Mouse (Mus musculus) c-Kit-positive CD71-positive TER-119-positive erythroid progenitor cells, embryonic 14.5 days (primary cell): Measurements from ENCODE around the gene Egr4.

Source experiments
- DNase-seq: peaks from one replicate; pipeline ENCODE4 v3.0.0-alpha.2; 2013; ENCODE audit warnings: low spot score

Gene Egr4

DNA sequence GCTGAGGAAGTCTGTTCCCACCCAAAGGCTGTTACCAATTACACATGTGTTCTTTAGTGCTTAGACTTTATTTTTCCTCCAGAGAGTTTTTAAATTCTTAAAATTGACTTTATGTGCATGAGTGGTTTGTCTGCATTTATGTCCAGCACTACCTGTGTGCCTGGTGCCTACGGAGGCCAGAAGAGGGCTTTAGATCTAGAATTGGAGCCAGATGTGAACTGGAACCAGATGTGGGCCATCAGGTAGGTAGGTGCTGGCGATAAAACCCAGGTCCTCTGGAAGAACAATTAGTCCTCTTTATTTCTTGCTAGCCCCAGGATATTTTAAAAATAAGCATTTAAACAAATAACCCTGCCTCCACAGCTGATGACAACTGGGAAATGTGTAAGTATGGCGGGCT lies 21.8 kb downstream of the Egr4 start:
- DNase-seq = no peak

DNA sequence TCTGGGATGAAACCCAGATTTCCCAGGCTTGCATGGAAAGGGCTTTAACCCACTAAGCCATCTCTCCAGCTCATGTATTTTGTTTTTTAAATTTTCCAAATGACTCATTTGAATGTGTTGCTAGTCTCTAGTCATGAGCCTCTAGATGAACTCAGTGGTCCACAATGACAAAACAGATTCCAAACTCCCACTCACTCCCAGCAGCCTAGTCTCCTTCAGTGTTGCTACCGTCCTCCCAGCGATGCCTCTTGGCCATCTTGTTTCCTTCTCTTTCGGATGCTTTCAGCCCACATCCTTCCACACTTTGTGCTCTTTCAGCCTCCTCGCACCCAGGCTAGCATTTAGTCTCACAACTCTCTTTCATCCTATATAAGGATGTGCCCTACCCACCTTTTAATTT lies 23.1 kb downstream of the Egr4 start:
- no peak for DNase-seq

- no peak for DNase-seq
These were observed 23.7 kb downstream of the Egr4 start for GRCm38 (mm10) chr6:85489717-85490116.

DNA sequence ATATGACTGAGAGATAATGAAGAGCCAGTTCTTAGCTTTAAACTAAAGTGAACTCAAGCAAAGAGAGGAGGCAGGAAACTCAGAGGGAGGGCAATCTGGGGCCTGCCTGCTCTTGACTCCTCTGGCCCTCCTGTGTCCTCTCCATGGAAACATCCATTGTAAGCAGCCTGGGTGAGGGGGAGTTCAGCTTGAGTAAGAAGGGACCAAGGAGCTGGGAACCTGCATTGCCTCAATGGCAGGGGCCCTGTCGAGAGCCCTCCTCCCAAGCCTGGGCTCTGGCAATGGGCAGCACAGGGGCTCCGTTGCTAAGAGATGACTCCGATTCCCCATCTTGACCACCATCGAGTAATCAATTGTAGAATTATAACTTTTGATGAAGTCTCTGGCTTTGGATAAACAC lies 24.9 kb downstream of the Egr4 start:
- no peak for DNase-seq

DNA sequence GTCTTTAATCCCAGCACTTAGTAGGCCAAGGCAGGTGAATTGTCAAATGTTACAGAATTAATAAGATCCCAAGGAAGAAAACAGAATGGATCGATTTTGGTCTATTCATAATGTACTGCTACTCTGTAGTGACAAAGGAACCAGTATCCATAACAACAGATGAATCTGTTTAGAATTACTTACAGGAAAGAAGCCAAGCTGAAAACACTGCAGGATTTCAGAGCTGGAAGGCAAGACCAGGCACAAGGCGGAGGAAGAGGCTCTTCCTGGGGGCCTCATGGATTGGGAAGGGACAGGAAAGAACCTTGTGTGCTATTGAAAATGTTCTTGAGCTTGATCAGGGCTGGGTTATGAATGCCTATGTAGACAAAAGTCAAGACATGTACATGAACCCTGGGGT lies 27.7 kb downstream of the Egr4 start:
- no peak for DNase-seq

DNA sequence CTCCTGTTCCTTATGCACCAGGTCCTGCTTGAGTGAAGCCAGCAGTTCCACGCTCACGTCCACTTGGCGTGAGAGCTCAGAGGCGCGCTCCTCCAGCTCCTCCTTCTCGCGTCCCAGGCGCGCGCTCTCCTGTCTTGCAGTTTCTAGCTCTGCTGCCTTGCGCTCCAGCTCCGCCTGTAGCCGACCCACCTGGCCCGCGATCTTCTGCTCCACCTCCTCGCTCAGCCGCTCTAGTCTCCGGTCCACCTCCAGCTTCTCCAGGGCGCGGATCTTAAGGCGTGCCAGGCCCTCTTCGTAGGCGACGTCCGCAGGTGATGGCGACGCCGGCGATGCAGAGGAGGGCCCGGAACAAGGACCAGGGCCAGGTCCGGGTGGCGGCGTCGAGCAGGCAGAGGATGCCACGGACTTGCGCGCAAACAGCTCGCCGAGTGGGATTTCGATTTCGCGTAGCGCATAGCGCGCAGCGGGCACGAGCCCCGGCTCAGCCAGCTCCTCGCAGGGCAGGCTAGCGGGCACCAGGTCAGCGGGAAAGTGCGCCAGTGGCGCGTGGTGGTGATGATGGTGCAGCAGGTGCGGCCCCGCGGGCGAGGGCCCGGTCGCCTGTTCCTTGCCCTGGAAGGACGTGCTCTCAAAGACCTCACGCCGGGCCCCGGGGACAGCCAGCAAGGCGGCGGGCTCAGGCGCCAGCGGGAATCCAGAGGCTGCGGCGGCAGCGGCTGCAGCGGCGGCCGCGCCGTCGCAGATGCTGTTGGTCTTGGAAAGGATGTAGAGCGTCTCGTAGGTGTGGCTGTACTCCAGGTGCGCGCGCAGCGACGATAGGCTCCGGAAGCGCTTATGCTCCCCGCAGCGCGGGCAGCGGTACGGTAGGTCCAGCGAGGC lies 29.3 kb downstream of the Egr4 start:
- no peak for DNase-seq

DNA sequence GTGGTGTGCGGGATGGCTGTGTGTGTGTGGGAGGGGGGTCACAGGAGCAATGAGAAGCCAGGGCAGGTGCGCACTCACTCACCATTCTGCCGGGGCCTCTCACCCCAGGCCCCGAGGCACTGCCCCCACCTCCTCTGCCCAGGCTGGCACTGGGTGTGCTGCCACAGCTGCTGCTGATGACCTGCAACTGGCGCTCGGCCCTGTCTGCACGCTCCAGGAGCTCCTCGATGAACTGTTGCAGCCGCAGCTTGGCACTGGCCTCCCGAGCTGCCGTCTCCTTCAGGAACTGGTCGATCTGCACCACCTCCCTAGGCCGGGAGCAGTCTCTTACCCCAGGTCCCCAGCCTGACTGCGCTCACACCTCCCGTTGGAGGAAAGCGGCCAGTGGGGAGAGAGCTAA lies 32.7 kb downstream of the Egr4 start:
- no peak for DNase-seq

DNA sequence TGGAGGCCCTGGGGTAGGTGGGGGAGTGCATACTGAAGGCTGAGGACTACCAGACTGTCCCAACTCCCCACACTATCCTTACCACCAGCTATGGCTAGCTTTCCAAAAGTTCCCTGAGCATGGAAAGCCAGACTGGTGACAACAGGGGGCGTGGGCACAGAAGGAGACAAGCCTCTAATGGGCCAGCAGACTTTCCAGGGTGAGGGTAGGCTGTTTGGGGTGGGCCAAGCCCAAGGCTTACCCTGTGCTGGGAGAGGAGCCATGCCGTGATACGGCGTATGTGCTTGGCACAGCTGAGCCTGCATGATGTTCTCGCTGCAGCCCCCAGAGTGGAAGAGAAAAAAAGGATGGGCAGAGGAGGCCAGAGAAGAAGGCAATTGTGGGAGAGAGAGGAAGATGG lies 33.4 kb downstream of the Egr4 start:
- no peak for DNase-seq

DNA sequence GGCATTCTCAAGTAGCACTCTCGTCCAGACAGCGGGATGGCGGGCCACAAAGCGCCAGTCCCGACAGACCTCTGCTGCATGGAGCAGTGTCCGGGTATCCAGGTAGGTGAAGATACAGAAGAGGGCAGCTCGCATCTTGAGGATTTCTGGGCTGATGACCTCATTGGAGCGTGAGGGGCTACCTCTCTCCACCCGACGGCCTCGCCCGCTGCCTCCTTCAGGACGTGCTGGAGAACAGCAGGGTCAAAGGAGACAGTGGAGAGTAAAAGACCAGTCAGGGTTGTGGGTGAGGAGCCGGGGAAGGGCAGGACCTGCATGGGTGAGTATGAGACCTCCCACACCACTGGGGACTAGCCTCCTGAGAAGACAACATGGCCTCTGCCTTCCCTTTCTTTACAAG lies 35.0 kb downstream of the Egr4 start:
- no peak for DNase-seq

DNA sequence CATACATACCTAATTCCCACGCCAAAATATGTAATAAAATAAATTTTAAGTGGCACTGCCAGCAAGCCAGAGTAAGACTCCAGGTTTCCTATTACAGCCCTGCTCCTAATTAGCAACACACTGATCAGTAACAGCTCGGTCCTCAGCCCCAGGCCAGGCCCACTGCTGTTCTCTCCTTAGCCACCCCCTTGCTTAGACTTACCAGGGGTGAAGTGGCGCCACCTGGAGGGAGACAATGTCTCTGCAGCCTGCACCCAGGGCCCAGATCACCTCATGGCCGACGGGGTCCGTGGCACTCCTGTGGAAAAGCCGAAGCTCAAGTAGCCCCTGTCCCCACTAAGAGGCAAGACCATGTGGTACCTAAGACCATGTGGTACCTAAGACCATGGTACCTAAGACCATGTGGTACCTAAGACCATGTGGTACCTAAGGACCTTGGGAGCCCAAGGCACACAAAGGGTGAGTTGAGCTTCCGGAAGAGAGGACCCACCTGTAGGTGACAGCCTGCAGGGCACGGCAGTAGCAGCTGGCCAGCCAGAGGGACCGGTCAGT lies 35.9 kb downstream of the Egr4 start:
- no peak for DNase-seq

- DNase-seq = no peak
These were observed 37.8 kb downstream of the Egr4 start for GRCm38 (mm10) chr6:85475581-85475980.

DNA sequence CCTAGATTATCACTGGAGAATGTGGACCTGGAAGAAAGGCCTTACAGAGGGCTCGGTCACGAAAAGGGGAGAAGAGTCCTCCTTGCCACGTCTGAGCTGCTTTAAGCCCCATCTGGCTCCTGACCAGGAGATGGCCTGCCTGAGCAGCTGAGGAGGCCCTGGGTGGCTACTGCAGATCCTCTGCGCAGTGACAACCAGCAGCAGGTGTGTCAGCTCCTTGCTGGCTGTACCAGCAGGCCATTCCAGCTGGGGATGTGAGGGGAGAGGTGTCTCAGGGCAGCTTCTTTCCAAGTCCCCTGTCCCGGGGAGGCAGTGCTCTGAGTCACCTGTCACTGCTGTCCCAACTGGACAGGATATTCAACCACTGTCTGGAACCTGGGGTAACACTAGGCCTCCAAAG lies 40.8 kb downstream of the Egr4 start:
- no peak for DNase-seq

DNA sequence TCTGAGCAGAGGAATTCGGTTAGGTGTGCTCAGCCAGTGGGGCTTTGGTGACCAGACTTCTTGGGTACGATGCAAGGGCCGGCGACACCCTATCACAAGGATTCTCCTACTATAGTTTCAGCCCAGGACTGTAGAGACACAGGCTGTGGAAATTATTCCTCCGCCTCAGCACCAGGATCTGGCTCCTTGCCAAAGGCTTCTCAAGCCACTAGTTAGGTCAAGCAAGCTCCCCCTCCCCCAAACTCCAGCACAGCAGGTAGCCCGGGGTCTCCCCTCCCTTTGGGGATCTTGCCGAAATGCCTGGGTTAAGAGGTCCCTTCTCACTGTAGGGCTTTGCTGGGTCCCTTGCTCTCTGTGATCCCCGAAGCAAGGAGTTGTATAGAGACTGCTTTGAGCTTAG lies 41.4 kb downstream of the Egr4 start:
- no peak for DNase-seq

DNA sequence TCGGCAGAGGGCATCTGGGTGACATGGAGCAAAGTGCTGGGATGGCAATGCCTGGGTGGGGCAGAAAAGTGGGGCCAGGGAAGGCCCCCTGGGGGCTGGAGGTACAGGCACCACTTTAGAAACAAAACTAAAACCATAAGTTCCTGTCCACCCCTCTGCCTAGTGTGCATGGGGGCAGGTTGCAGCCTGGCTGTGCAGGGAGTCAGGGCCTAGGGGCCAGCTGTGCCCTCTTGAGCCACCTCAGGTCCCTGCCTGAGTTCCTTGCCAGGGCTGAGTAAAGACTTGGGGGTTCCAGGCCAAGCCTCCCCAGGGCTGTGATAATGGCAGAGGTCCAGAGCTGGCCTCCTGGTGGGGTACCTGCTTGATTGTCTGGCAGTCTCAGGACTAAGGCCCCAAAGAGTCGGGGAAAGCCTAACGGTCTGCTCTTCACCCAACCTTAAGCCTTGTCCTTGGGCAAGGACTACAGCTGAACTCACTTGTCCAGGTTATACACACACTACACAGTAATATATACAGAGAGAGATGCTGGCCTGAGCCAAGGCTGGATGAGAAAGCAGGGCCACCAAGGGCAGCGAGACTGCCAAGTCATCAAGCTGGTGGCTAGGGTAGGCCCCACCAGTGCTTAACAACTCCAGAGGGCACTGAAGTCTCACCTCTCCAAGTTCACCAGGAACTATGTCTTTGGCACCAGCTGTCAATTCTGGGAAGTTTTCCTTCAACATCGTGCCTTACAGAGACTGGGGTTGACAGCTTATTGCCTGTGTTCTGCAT lies 43.5 kb downstream of the Egr4 start:
- DNase-seq = no peak

DNA sequence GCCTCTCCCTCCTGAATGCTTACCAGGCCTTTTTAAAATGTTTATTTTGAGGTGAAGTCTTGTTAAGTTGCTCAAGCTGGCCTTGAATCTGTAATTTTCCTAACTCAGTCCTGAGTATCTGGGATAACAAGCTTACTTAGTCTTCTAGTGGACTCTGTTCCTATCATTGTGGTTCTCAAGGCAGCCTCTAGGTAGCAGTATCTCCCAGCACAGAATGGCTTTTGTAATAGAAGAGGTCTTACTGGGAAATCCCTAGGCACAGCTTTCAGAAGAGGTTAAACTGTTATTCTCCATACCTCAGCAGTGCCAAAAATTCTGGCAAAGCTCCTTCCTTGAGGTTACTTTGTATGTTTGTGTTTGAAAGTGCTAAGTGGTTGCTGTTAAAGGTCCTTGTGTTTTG lies 48.0 kb downstream of the Egr4 start:
- DNase-seq = no peak
